Mouse (Mus musculus): ENCODE data around the gene Map3k15.
A peak's percentile ranks its signal among the peaks of the same experiment; 100 is the strongest.

The Map3k15 gene

GRCm38 (mm10) chrX:160135719-160136118 is 147.5 kb downstream of the Map3k15 start:
- no peak for DNase-seq (ENCODE audit: low read depth)

GRCm38 (mm10) chrX:160136153-160136552 is 147.9 kb downstream of the Map3k15 start:
- DNase-seq (ENCODE audit: low read depth) = peak; percentile 66

GRCm38 (mm10) chrX:160137177-160137860 is 149.1 kb downstream of the Map3k15 start:
- no peak for DNase-seq (ENCODE audit: low read depth)

GRCm38 (mm10) chrX:160137861-160138717 is 149.9 kb downstream of the Map3k15 start, which contains the start of gene Pdha1:
Gene Pdha1, minus strand, starts transcription at chrX:160138413.
- peak; percentile 88 for DNase-seq (ENCODE audit: low read depth)

GRCm38 (mm10) chrX:160146806-160147205 is 158.6 kb downstream of the Map3k15 start:
- no peak for DNase-seq (ENCODE audit: low read depth)

GRCm38 (mm10) chrX:160147406-160147805 is 159.2 kb downstream of the Map3k15 start:
- no peak for DNase-seq (ENCODE audit: low read depth)

GRCm38 (mm10) chrX:160148859-160149258 is 160.6 kb downstream of the Map3k15 start:
- DNase-seq (ENCODE audit: low read depth) = no peak

GRCm38 (mm10) chrX:160153147-160153815 is 165.0 kb downstream of the Map3k15 start:
- DNase-seq (ENCODE audit: low read depth) = peak; percentile 19

GRCm38 (mm10) chrX:160164259-160164658 is 176.0 kb downstream of the Map3k15 start:
- no peak for DNase-seq (ENCODE audit: low read depth)

GRCm38 (mm10) chrX:160166246-160166985 is 178.2 kb downstream of the Map3k15 start:
- no peak for DNase-seq (ENCODE audit: low read depth)

GRCm38 (mm10) chrX:160170150-160170549 is 181.9 kb downstream of the Map3k15 start:
- DNase-seq (ENCODE audit: low read depth) = peak; percentile 79

All from naive thymus-derived CD4-positive, alpha-beta T cell, adult 2 months (primary cell).